Mouse (Mus musculus) ovary, adult 18-20 months (tissue): ENCODE measurements around the gene Rad1.
"Not testable (repeated sequence)": the region's sequence is repeated elsewhere in the genome, so short reads cannot be mapped to it uniquely, and the experiment has no call there.

Experiments
- DNase-seq: peaks from one replicate; pipeline ENCODE4 v3.0.0; 2022; ENCODE audit warnings: low spot score, mixed read lengths

Rad1 gene

DNA sequence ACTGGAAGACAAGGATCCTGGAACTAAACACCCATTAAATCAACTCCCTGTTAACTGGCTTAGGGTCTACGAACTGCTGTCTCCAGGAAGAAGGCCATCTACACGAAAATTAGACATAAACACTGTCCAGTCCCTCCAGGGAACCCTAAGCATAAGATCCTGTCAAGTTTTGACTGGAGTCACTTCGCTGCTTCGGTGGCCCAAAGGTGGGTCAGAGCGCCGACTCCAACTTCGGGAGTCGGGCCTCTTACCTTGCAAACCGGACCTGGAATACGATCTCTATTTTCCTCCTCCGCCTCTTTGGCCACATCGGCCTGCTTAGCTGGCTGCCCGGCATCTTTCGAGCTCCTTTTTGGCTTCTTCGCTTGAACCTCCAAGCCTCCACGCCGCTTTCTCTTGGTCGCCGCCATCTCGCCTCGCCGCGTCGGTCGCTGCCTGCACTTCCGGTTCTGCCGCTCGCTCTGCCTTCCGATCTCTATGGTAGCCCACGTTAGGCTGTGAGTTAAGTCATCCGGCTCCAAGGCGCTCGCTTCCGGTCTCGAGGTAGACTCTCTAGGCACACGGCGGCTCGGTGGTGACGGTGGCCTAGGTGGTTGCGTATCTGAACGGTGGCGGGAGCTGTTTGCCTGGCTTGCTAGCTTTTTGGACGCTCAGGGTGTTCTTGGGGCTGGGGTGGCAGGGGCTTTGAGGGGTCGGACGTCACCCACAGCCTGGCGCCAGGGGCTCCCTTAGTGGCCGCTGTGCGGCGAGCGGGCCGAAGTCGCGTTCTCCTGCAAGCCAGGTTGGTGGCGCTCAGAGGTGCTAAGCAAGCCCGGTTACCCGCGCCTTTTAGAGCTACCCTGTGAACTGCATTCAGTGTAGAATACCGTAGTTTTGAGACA is at the start of gene Rad1, which contains the start of gene Brix1:
TSS of gene Rad1 (plus strand) at position 535 of the 881 bp plus-strand sequence.
TSS of gene Brix1 (minus strand) at position 464 of the 881 bp plus-strand sequence.
- peak; percentile 87 for DNase-seq

DNA sequence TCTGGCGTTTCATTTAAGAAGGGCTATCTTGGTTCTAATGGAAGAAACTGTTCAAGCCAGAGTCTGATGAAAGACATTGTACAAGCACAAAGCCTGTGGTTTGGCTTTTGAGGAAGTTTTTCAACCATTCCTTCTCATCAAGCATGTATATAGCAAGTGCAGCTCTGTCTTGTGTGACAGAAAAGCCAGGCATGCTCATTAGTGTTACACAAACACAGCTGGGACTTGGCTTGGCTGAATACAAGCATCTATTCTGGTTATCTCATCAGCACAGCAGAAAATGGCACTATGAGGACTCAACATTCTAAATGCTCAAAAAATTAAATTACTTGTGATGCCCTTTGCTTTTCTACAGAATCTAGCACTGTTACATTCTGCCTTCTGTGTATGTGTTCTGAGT is 48.9 kb upstream of the Rad1 start:
- DNase-seq, result no peak

DNA sequence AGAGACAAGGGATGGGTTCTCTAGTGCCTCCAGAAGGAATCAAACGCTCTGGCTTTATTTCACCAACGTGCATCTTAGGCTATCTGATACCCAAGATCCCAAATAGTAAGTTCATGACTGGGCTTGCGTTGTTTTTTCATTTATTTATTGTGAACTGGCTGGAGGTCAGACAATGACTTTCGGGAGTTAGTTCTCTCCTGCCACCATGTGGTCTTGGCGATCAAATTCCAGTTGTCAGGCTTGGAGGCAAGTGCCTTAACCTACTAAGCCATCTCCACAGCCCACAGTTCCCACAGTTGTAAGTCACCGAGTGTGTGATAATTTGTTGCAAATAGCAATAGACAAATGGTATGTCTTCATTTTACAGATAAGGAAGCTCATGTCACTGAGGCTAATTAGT is 45.9 kb upstream of the Rad1 start:
- no peak for DNase-seq

DNA sequence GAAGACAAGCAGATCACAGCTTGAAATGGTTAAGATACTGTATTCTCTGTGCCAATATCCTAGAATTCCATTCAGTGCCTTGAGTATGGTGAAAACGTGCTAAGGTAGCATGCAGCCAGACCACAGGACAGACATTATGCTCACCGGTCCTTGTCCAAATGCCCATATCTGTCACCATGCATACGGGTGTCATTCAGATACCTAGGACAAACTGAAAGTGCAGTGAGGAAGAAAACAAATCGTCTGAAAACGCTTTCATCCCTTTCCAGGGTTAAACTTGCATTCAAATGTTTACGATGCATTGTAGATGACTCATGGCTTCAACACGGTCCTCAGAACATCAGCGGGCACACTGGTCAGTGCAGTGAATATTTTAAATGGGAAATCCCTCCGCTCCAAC is 44.3 kb upstream of the Rad1 start:
- no peak for DNase-seq

DNA sequence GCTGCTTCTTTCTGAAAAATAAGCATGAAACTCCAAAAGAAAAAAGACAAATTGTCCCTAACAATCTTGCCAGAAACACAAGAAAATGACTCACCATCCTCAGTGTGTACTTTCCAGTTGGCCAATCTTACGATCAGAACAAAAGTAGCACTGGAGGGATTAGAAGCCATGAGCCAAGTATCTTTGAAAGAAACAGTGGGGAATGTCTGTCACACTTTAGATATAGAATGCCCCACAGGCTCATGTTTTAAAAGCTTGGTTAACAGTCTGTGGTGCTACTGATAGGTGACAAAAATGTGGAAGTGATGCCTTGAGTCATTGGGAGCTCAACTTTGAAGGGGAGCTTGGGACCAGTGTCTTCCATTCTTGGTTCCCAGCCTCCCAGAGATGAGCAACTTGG is 43.5 kb upstream of the Rad1 start:
- DNase-seq, result no peak

DNA sequence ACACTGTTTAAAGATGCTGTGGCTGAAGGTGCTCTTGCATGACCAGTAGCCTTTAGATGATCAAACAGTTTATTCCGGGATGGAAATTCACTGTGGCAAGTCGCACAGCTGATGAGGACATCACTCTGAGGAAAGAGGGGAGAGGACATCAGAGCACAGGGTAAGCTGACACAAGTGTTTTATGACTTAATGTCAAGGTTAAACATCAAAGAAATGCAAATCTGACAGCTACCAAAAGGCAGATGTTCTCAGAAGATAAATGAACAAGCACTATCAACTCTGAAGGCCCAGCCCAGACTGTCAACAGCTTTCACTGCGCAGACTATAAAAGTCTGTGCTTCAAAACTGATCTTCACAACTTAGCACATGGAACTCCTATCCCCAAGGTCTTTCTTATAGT is 38.7 kb upstream of the Rad1 start:
- DNase-seq, result no peak

DNA sequence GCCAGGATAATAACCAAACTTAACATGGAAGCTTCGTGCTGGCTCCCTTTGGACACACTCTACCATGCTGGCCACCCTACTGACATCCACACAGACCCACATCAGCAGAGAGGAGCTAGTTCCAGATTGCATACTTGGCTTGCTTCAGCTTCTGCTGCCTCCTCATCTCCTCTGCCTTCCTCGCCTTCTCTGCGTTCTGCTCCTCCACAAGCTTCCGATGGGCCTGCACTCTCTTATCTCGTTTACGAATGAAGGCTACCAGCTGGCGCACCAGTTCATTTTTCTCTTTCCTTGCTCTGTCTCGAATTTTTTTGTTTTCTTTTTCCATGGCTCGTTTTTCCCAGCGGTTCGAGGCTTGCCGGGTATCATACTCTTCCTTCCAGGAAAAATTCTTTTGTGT is 24.8 kb upstream of the Rad1 start:
- no peak for DNase-seq

DNA sequence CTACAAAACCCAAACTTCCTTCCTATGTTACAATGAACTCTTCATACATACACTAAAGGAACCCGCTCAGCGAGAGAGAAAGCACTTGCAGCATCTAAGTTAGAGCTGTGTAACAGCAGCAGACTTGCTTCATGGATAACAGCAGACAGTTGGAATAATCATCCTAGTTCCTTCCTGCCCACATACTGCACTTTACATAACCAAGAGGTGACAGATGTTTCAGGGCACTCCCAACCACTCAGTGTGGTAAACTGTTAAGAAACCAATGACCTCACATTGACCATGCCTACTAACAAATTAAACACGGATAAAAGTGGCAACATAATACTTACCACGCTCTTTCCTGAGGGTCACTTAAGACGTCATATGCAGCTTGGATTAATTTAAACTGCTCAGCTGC is 22.3 kb upstream of the Rad1 start:
- DNase-seq, result no peak

DNA sequence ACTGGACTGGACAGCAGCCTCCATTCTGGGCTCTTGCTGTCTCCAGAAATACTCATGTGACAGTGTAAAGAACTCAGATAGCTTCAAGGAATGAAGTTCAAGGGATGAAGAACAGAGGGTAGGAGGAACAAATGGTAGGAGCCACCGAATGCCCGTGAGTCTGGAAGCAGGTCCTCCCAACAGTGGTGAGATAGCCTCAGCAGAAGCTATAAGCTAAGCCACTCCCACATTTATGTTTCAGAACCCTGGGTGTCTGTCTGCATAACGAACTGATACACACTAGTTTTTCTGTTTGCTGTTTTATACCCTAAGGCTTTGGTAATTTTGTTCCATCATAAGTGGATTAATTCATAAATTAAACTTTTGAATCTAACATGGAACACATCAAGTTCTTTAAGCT is 21.1 kb upstream of the Rad1 start:
- no peak for DNase-seq

DNA sequence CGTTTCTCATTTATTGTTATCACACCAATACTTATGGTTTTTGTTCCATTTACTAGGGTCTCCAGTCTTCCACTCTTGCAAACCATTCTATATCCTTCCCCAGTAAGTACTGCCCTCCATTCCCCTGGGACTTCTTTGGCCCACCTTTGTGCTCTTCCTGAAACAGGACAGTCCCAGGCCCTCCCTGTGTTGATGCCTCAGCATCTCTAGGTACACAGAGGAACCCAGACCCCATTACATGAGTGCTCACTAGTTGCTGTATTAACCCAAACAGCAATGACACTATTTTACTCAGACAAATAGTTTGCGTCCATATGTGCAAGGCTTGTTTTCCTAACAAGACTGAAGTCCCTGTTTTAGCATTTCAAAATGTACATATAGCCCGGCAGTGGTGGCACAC is 17.1 kb upstream of the Rad1 start:
- no peak for DNase-seq

DNA sequence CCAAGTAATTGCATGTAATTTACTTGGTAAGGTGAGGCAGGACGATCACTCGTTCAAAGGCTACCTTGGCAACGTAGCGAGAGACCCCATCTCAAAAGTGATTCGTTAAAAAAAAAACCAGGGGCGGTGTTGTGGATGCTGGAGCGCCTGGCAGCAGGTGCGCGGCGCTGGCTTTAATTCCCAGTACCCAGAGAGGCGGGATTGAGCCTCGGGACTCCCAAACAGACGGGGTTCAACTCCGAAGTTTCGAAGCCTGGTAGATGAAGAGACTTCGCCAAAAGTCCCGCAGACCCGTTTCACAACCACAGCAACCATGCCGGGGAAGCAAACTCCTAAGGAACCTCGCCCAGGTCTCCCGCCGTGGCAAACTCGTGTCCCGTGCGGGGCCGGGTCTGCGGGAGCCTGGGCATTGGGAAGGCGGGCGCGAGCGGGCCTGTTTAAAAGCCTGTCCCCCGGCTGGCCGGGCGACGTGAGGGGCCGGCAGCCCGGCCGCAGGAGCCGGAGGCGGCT is 16.1 kb upstream of the Rad1 start:
- no peak for DNase-seq

DNA sequence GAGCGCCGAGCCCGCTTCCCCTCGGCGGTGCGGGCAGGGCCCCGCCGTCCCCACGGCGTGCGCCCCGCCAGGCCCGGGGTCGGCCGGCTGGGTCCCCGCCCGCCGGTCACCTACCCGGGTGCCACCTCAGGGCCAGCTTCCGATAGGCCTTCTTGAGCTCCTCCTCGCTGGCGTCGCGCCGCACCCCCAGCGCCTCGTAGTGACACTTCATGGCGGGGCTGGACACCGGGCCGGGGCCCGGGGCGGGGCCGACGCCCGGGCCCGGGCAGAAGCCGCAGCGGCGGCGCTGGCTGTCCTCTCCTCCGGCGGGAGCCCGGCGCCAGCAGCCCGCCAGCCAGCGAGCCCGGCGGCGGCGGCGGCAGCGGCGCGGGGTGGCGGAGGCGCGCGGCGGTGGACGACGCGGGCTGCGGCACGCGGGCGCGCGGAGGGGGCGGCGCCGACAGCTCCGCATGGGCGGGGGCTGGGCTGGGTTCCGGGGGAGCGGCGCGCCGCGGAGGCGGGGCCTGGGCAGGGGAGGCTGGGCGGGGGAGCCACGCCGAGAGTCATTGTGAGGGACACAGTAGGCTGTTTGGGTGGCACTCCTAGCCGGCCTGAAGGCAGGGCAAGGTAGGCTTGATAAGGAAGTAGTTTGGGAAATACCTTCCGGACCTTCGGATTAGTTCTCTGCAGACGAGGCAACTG is 15.5 kb upstream of the Rad1 start, which contains the start of gene Dnajc21:
TSS of gene Dnajc21 (minus strand) at position 366 of the 681 bp plus-strand sequence.
- DNase-seq, result peak; percentile 73

DNA sequence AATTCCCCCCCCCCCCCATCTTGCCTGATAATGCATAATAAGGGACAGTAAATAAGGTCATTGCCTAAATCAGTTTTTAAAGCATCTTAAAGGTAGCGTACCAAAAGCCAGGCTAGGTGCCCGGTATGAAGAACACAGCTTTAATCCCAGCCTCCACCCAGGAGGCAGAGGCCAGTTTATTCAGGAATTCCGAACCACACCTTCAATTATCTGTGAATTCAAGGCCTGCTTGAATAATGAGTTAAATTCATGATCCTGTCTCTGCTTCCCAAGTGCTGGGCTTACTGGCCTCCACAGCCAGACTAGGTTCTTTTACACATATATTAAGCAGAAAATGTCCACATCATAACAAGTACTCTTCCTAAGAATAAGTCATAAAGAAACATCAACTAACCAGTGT is 14.9 kb upstream of the Rad1 start:
- no peak for DNase-seq

DNA sequence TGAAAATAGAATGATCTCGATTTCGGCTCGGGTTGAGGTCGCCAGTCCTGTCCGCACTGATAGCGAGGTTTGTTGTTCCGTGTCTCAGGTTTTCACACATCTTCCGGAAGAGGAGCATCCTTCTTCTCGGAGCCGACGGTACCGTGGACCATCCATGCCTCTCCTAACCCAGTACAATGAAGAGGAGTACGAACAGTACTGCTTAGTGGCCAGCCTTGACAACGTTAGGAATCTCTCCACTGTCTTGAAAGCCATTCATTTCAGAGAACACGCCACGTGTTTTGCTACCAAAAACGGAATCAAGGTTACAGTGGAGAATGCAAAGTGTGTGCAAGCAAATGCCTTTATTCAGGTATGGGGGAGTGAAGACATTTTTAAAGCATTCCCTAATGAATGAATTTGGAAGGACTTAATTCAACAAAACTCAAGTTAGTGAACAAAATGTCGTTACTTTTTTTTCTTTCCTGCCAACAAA is 584 bp downstream of the Rad1 start:
- no peak for DNase-seq

DNA sequence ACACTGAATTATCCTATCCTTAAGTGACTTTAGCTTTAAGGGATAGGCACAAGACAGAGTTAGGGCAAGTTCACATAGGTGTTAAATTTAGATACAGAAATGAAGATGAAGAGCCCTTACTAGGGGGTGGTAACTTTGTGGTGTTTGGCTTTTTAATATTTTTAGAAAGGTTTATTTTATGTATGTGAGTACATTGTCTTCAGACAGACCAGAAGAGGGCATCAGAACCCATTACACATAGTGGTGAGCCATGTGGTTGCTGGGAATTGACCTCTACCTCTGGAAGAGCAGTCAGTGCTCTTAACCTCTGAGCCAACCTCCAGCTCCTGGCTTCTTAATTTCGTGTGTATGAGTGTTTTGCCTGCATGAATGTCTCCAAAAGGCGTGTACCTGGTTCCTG is 1.4 kb downstream of the Rad1 start:
- DNase-seq, result no peak

DNA sequence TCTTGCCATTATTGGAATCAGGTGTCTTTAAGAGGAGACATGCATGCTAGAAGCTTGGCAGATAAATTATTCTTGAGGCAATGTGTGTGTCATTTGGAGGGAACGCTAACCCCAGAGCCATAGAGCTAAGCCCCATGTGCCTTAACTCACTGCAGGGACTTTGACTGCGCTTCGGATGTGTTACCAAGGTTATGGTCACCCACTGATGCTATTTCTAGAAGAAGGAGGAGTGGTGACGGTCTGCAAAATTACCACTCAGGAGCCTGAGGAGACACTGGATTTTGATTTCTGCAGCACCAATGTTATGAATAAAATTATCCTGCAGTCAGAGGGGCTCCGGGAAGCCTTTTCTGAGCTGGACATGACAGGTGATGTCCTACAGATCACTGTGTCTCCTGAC is 4.3 kb downstream of the Rad1 start:
- no peak for DNase-seq

DNA sequence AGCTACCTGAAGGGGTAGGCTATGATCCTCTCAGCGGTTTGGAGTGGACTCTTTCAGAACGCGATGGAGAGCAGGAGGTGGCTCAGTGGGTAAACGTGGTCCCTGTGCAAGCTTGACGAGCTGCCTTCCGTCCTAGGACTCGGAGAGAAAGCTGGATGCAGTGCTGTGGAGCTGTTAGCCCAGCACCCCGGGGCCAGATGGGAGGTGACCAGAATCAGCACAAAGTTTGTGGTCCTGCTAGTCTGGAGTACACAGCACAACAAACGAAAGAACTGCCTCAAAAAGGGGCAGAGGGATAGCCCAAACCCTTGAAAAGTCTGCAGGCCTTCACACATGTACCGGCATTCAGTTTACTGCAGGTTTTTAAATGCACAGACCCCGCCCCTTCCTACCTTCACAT is 10.1 kb downstream of the Rad1 start:
- no peak for DNase-seq

DNA sequence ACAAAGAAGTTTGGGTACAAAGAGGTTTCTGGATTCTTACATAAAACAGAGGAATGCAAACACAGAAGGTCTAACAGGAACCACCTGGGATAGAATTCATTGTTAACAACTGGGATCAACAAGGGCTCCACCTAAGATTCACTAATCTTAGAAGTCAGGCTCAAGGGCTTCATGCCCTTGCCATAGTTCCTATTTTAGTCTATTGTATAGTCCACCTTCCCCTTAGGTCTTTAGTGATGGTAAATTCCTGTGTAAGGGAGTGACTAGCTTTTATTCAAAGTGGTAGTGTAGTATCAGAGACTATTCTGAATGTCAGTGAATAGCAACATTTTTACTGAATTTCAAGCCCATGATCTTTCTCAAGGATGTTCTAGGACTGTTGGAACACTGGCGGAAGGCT is 10.9 kb downstream of the Rad1 start:
- DNase-seq, result not testable (repeated sequence)

DNA sequence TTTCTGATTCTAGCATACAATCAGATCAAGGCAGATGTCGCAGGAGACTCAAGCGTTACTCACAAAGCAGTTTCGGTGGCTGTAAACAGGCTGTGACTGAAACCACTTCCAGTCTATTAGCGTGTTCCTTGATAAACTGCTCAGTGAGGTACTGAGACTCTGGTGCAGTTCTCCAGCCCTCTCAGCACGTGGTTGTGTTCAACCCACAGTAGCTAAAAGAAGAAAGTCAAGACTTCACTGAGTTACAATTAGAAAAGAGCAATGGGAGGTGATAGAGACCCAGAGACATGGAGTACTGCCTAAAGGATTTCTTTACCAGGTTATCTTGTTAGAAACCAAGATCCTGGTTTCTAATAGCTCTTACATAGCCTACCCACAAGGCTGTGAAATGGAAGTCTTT is 13.8 kb downstream of the Rad1 start:
- DNase-seq, result no peak

DNA sequence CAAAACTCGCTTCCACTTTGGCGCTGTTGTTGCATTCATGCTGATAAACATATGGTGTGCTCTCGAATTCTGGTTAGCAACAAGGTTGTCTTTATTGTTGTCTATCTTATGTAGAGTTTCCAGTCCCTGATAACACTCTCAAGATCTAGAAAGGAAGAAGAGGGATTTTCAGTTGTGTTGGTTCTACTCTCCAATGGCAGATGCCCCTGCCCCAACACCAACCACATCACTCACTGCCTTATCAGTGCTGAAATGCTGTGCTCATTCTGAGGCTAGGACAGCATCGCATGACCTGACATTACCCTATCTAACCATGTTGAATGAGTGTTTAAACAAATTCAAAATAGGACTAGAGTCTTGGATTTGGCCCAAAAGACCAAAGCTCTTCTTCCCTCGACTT is 14.2 kb downstream of the Rad1 start:
- DNase-seq, result no peak

DNA sequence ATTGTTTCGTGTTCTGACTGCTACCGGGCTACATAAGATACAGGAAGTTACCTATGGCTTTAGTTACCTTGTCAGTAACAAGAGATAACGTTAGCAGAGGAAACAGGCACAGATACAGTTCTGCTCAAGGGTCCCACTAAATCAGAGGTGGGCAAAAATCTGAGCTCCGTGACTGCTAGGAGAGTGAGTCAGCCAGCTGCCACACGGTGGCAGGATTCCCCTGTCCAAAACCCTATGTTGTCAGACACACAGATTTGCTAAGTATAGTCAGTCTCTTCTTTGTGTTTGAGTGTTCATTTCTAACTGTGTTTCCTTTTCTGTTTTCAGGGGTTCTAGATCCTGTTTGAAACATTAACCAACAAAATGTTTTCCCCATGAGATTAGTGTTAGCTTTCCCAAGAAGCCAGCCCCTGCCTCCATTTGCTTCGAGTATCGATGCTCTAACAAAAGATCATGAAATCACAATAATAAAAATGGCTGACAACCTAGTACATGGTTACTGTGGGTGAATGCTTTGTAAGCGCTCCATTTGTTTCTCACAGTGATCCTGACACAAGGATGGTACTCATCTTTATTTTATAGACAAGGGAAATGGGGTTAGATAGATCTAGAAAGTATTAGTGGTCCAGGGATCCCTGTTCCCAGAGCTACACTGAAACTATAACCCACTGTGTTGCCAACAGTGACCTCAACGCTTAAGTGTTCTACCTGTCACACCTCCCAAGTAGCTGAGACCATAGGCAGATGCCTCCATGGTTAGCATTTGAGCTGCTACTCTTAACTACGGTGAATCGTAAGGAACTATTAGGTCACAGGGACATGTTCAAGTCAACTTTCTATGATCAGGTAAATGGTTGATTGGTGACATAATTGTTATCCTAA is 15.3 kb downstream of the Rad1 start:
- no peak for DNase-seq

DNA sequence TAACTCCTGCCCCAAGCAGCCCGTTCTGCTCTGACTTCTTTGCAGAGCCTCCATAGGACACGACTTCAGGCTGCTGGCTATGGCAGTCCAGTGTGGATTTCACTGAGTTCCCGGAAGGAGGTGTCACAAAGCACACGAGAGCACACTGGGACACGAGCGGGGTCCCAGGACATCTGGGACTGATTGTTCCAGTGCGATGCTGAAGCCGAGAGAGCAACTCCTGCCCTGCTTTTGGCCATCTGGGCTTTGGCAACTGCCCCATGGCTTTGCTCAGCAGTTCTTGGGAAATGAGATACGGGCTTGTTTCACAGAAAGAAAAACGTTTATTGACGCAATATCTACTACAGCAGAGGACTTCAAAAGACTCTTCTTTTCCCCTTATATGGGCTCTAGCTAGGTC is 20.3 kb downstream of the Rad1 start:
- peak; percentile 21 for DNase-seq
